Mouse (Mus musculus) CH12.LX (cell line): ENCODE results near the gene Fbrsl1. TPM values are rescaled to one million over a fixed set of nuclear protein-coding genes. Genes with fewer than 3 reads are reported as not detected.

Source experiments
- DNase-seq: peaks from one replicate; pipeline ENCODE4 v3.0.0-alpha.2; 2013; ENCODE audit errors: extremely low read depth
- H3K27ac ChIP-seq: 2 replicates; pipeline ENCODE4 v1.5.1; 2012; ENCODE audit warnings: low read depth, mild to moderate bottlenecking, control low read depth, moderate library complexity; ENCODE audit not compliant: insufficient read depth
- H3K27me3 ChIP-seq: replicated peaks from 2 replicates; pipeline ENCODE3; 2012; ENCODE audit warnings: inconsistent platforms
- H3K36me3 ChIP-seq, 2 experiments: replicated peaks in 1 of 2; 2 replicates each; pipeline versions ENCODE3 to v1.6.1; 2012; ENCODE audit warnings: inconsistent platforms in 1 of 2, low read length in 1 of 2, mild to moderate bottlenecking in 1 of 2, mixed read lengths in 1 of 2, moderate library complexity in 1 of 2; ENCODE audit not compliant: control insufficient read depth in 1 of 2, insufficient read depth in 1 of 2
- H3K4me1 ChIP-seq, 2 experiments: 2 replicates each; pipeline ENCODE4 v1.6.1; 2012; ENCODE audit warnings: inconsistent platforms in 1 of 2, moderate library complexity in 1 of 2; ENCODE audit not compliant: insufficient read depth in 2 of 2, control insufficient read depth in 1 of 2
- H3K4me2 ChIP-seq: 2 replicates; pipeline ENCODE4 v1.6.1; 2012; ENCODE audit warnings: low read depth, mild to moderate bottlenecking, control low read depth; ENCODE audit not compliant: poor library complexity, insufficient read depth, severe bottlenecking
- H3K4me3 ChIP-seq, 3 experiments: fragments of 150-350 bp in 1 of 3; sonication (generic) in 1 of 3; replicated peaks in 1 of 3; 2 replicates each; pipeline versions ENCODE3 to v1.5.1; 2011 to 2012; ENCODE audit warnings: low read depth in 2 of 3, low read length in 2 of 3, mild to moderate bottlenecking in 2 of 3, moderate library complexity in 2 of 3, control low read depth in 1 of 3, improper control_type of control experiment in 1 of 3, inconsistent platforms in 1 of 3, mixed read lengths in 1 of 3; ENCODE audit not compliant: poor library complexity in 1 of 3
- H3K79me2 ChIP-seq: replicated peaks from 2 replicates; pipeline ENCODE4 v1.6.1; 2012; ENCODE audit warnings: mild to moderate bottlenecking, moderate library complexity; ENCODE audit not compliant: control insufficient read depth, poor library complexity, insufficient read depth, severe bottlenecking; ENCODE audit errors: extremely low read depth
- H3K9ac ChIP-seq: 2 replicates; pipeline ENCODE4 v1.6.1; 2012; ENCODE audit warnings: low read depth, mild to moderate bottlenecking, control low read depth, moderate library complexity; ENCODE audit not compliant: insufficient read depth
- H3K9me3 ChIP-seq: replicated peaks from 2 replicates; pipeline ENCODE3; 2012; ENCODE audit warnings: low read length, inconsistent platforms, mixed read lengths
- BHLHE40 ChIP-seq: IDR thresholded peaks from 2 replicates; pipeline ENCODE4 v1.6.1; 2011; ENCODE audit warnings: mild to moderate bottlenecking, low read depth, low read length, improper control_type of control experiment
- CHD1 ChIP-seq: IDR thresholded peaks from 2 replicates; pipeline ENCODE4 v1.6.1; 2012; ENCODE audit warnings: low read depth, low read length, improper control_type of control experiment, inconsistent platforms
- CTCF ChIP-seq, 2 experiments: IDR thresholded peaks in 1 of 2; conservative IDR thresholded peaks in 1 of 2; 2 replicates each; pipeline ENCODE4 v1.5.1; 2011 to 2012; ENCODE audit warnings: low read depth in 2 of 2, low read length in 2 of 2, improper control_type of control experiment in 1 of 2, inconsistent platforms in 1 of 2, mild to moderate bottlenecking in 1 of 2, moderate library complexity in 1 of 2
- E2F4 ChIP-seq: IDR thresholded peaks from 2 replicates; pipeline ENCODE4 v1.6.1; 2011; ENCODE audit warnings: low read depth, low read length, improper control_type of control experiment; ENCODE audit not compliant: insufficient replicate concordance
- ETS1 ChIP-seq: conservative IDR thresholded peaks from 2 replicates; pipeline ENCODE4 v1.6.1; 2012; ENCODE audit warnings: low read depth, mild to moderate bottlenecking, inconsistent platforms, low read length, improper control_type of control experiment, moderate library complexity
- GABPA ChIP-seq: IDR thresholded peaks from 2 replicates; pipeline ENCODE4 v1.6.1; 2012; ENCODE audit warnings: low read depth, low read length, improper control_type of control experiment, inconsistent platforms; ENCODE audit not compliant: insufficient replicate concordance
- HCFC1 ChIP-seq: IDR thresholded peaks from 2 replicates; pipeline ENCODE4 v1.6.1; 2012; ENCODE audit warnings: low read depth, mild to moderate bottlenecking, inconsistent platforms, low read length, improper control_type of control experiment
- IRF4 ChIP-seq: IDR thresholded peaks from 2 replicates; pipeline ENCODE4 v1.6.1; 2014; ENCODE audit warnings: low read depth, mild to moderate bottlenecking, inconsistent platforms, low read length, improper control_type of control experiment
- JUN ChIP-seq: IDR thresholded peaks from 2 replicates; pipeline ENCODE4 v1.6.1; 2011; ENCODE audit warnings: low read depth, mild to moderate bottlenecking, low read length, improper control_type of control experiment, moderate library complexity; ENCODE audit not compliant: insufficient read depth
- KAT2A ChIP-seq: IDR thresholded peaks from 2 replicates; pipeline ENCODE4 v1.6.1; 2012; ENCODE audit warnings: low read length, improper control_type of control experiment, inconsistent platforms; ENCODE audit not compliant: insufficient replicate concordance
- MAFK ChIP-seq: IDR thresholded peaks from 2 replicates; pipeline ENCODE4 v1.6.1; 2011; ENCODE audit warnings: low read length, improper control_type of control experiment; ENCODE audit not compliant: insufficient replicate concordance
- MAX ChIP-seq: IDR thresholded peaks from 2 replicates; pipeline ENCODE4 v1.6.1; 2011; ENCODE audit warnings: low read length, improper control_type of control experiment
- MEF2A ChIP-seq: IDR thresholded peaks from 2 replicates; pipeline ENCODE4 v1.6.1; 2014; ENCODE audit warnings: low read depth, mild to moderate bottlenecking, inconsistent platforms, low read length, improper control_type of control experiment, borderline replicate concordance
- MYC ChIP-seq: IDR thresholded peaks from 2 replicates; pipeline ENCODE4 v1.6.1; 2011; ENCODE audit warnings: low read depth, mild to moderate bottlenecking, improper control_type of control experiment, low read length
- NRF1 ChIP-seq: IDR thresholded peaks from 2 replicates; pipeline ENCODE4 v1.6.1; 2014; ENCODE audit warnings: low read depth, mild to moderate bottlenecking, inconsistent platforms, low read length, improper control_type of control experiment, moderate library complexity
- PAX5 ChIP-seq: IDR thresholded peaks from 2 replicates; pipeline ENCODE4 v1.6.1; 2012; ENCODE audit warnings: low read length, inconsistent platforms, mixed read lengths
- POLR2A ChIP-seq: IDR thresholded peaks from 2 replicates; pipeline ENCODE4 v1.6.1; 2011; ENCODE audit warnings: low read depth, mild to moderate bottlenecking, improper control_type of control experiment, low read length
- RAD21 ChIP-seq: IDR thresholded peaks from 2 replicates; pipeline ENCODE4 v1.6.1; 2011; ENCODE audit warnings: low read depth, mild to moderate bottlenecking, low read length, improper control_type of control experiment, moderate library complexity
- SMC3 ChIP-seq: IDR thresholded peaks from 2 replicates; pipeline ENCODE4 v1.6.1; 2011; ENCODE audit warnings: low read depth, low read length, improper control_type of control experiment
- USF1 ChIP-seq: IDR thresholded peaks from 2 replicates; pipeline ENCODE4 v1.6.1; 2014; ENCODE audit warnings: low read depth, mild to moderate bottlenecking, inconsistent platforms, low read length, improper control_type of control experiment
- dilution Hi-C: fragments of 300-500 bp; cut with MboI; formaldehyde crosslinking; loops from 2 replicates; pipeline ENCODE4 v1.14.3; 2020; ENCODE audit warnings: low sequenced_read_pairs; ENCODE audit not compliant: extremely low pct_unique_long_range_greater_than_20kb, extremely low pct_ligation_motif_present
- in situ Hi-C: fragments of 300-500 bp; cut with MboI; formaldehyde crosslinking; loops from 3 replicates; pipeline ENCODE4 v1.14.3; 2019; ENCODE audit warnings: low sequenced_read_pairs, low pct_ligation_motif_present, low pct_unique_long_range_greater_than_20kb, mixed read lengths
- polyA plus RNA-seq: library from polyadenylated mRNA; unstranded; fragments of >175 nt; gene quantifications from 2 replicates; pipeline ENCODE4 v1.2.1, GENCODE M21; 2012; ENCODE audit warnings: low read depth; ENCODE audit not compliant: insufficient read length
- total RNA-seq, 2 experiments: library from RNA; depleted of rRNA; stranded (reverse); fragments of 300-350 nt in 1 of 2; fragments of >200 nt in 1 of 2; gene quantifications; 2 replicates each; pipeline ENCODE4 v1.2.3; 2012 to 2014

Fbrsl1 gene
- total and polyA plus RNA-seq, 3 experiments = 3.0 to 32.0 (median 9.8) TPM

DNA sequence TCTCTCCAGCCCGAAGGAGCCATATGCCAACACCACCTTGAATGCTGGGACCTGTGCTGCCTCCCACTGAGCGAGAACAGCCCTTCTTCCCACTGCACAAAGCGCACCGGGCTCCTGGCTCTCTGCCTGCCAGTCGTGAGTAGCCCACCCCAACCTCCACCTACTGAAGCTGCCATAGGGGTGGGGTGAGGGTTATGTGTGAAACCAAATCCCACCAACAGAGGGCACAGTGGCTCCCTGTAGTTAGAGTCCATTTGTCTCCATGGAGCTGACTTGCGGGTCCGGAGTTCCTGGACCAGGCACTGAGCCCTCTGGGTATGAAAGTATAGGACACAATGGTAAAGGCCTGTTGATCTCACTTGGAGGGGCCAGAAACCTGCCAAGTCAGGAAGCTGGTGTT, 93.6 kb downstream of the Fbrsl1 start:
- H3K4me1 ChIP-seq = peaks cover 0 to 4% of the 10 kb centered on the region in 2 experiments; a peak in 1 of 4 replicates
- H3K79me2 ChIP-seq = no peaks in the 10 kb centered on the region
- no peaks in the 10 kb centered on the region for H3K36me3 ChIP-seq
- dilution Hi-C loops = no loop called here
- peaks cover 2% of the 10 kb centered on the region for H3K27me3 ChIP-seq
- DNase-seq = peak; percentile 39
- no peak overlapping the region for H3K27ac ChIP-seq
- H3K9me3 ChIP-seq = no peaks in the 10 kb centered on the region
- H3K4me2 ChIP-seq = 0 out of 2 replicates have a peak overlapping the region, but pooled peaks have one; percentile 39
- in situ Hi-C loops = loop anchor here (5.0 kb wide), 1 partner anchor 138 kb away; no protein-coding TSS in a partner anchor
- peak; percentile 36 for TF ChIP-seq RAD21
- TF ChIP-seq BHLHE40 = no peak
- no peak for TF ChIP-seq E2F4
- TF ChIP-seq CTCF (conservative IDR thresholded peaks at IDR 0.05 in 1 of 2, IDR thresholded peaks at IDR 0.05 in 1 of 2; ENCODE audit: low read depth in 2 of 2, low read length in 2 of 2) = peak in 1 of 2 experiments; percentile 64; a peak in 2 of 4 replicates
- TF ChIP-seq POLR2A = no peak
- TF ChIP-seq SMC3 = peak; percentile 31
- TF ChIP-seq, all 38 proteins: peak for 3
- Histone ChIP-seq H3K4me3 (no peak overlapping the region), H3K9ac (no peak overlapping the region)

DNA sequence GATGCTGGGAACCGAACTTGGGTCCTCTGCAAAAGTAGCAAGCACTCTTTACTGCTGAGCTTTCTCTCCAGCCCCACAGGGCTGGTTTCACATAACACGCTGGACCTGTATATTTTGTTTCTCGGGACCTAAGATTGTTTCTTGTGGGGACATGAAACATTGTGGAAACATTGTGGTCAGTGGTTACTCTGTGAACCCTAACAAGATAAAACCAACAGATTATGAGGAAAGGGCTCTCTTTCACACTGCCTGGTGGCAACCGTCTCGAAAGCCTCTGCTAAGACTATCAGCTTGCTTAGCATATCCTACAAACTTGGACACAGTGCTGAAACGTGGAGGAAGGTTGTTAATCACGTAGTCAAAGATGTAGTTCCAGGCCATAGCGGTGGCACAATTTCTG, 101.3 kb downstream of the Fbrsl1 start:
- H3K4me2 ChIP-seq = no peak overlapping the region
- in situ Hi-C loops (no loop called here), dilution Hi-C loops (no loop called here)
- H3K4me1 ChIP-seq = peaks cover 0 to 8% of the 10 kb centered on the region in 2 experiments; a peak in 1 of 4 replicates
- peaks cover 0 to 8% of the 10 kb centered on the region in 2 experiments for H3K36me3 ChIP-seq
- no peak overlapping the region for H3K27ac ChIP-seq
- H3K9ac ChIP-seq = no peak overlapping the region
- TF ChIP-seq IRF4 (no peak), JUN (no peak), POLR2A (no peak), MAFK (no peak), ETS1 (no peak), MYC (no peak), PAX5 (no peak), USF1 (no peak), SMC3 (no peak), MAX (no peak), KAT2A (no peak), MEF2A (no peak), CTCF (conservative IDR thresholded peaks at IDR 0.05 in 1 of 2, IDR thresholded peaks at IDR 0.05 in 1 of 2; ENCODE audit: low read depth in 2 of 2, low read length in 2 of 2) (no peak), NRF1 (no peak), CHD1 (no peak), GABPA (no peak), HCFC1 (no peak)
- TF ChIP-seq, all 38 proteins: peak for 0
- H3K27me3 ChIP-seq = no peaks in the 10 kb centered on the region
- H3K79me2 ChIP-seq = no peaks in the 10 kb centered on the region
- no peaks in the 10 kb centered on the region for H3K9me3 ChIP-seq
- no peak for DNase-seq
- no peak overlapping the region for H3K4me3 ChIP-seq
